Mouse (Mus musculus) C2C12 (cell line): ENCODE results near the gene Gimap7.
"Not testable (repeated sequence)": the region's sequence is repeated elsewhere in the genome, so short reads cannot be mapped to it uniquely, and the experiment has no call there.

ENCODE experiments used
- CEBPB ChIP-seq: IDR thresholded peaks from one replicate; pipeline ENCODE4 v1.6.1; 2011; ENCODE audit warnings: low read depth, mild to moderate bottlenecking, control low read depth, moderate library complexity
- CTCF ChIP-seq: IDR thresholded peaks from one replicate; pipeline ENCODE4 v1.5.1; 2011; ENCODE audit not compliant: control insufficient read depth, insufficient read depth, insufficient read length
- FOSL1 ChIP-seq: IDR thresholded peaks from one replicate; pipeline ENCODE4 v1.8.0; 2011; ENCODE audit warnings: mild to moderate bottlenecking, low read length; ENCODE audit not compliant: poor library complexity, insufficient read depth, severe bottlenecking
- MAX ChIP-seq: IDR thresholded peaks from one replicate; pipeline ENCODE4 v1.6.1; 2011; ENCODE audit warnings: mild to moderate bottlenecking, control low read depth
- MYOG ChIP-seq: IDR thresholded peaks from one replicate; pipeline ENCODE4 v1.6.1; 2011; ENCODE audit not compliant: control insufficient read depth, insufficient read length; ENCODE audit errors: extremely low read depth
- USF1 ChIP-seq: IDR thresholded peaks from one replicate; pipeline ENCODE4 v1.6.1; 2011; ENCODE audit warnings: low read depth, mild to moderate bottlenecking, control low read depth, moderate library complexity

DNA sequence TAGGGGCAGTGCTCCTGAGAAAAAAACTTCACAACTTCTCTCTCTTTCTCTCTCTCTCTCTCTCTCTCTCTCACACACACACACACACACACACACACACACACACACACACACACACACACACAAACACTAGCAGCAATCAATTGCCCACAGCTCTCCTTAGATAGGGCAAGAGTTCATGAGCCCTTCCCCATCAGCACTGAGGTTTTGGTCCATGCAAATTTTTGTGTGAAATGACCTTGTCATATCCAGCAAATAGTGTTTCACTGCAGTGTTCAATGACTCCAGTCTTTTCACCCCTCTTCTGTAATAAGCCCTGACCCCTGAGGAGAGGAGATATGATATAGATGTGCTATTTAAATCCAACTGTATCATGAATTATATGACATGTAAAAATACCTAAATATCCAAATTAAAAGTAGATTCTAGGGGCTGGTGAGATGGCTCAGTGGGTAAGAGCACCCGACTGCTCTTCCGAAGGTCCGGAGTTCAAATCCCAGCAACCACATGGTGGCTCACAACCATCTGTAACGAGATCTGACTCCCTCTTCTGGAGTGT is 35.1 kb upstream of the Gimap7 start:
- not testable (repeated sequence) for TF ChIP-seq CTCF, USF1, MAX, MYOG, CEBPB, FOSL1
